Mouse (Mus musculus) brain, embryonic 14.5 days (tissue): ENCODE measurements around the gene Rnf141.

Experiments used
- CTCF ChIP-seq: fragments of 200-500 bp; IDR thresholded peaks from 2 replicates; pipeline ENCODE4 v1.5.1; 2012; ENCODE audit warnings: inconsistent platforms, mild to moderate bottlenecking, moderate library complexity, borderline replicate concordance; ENCODE audit not compliant: insufficient read depth, insufficient read length; ENCODE audit errors: extremely low read depth
- POLR2A ChIP-seq: fragments of 200-500 bp; IDR thresholded peaks from 2 replicates; pipeline ENCODE4 v1.6.1; 2012; ENCODE audit warnings: mild to moderate bottlenecking, inconsistent platforms, borderline replicate concordance; ENCODE audit not compliant: poor library complexity, insufficient read depth, insufficient read length, severe bottlenecking; ENCODE audit errors: extremely low read depth

- TF ChIP-seq CTCF, result no peak
- no peak for TF ChIP-seq POLR2A
These were observed 65.3 kb downstream of the Rnf141 start for GRCm38 (mm10) chr7:110778933-110779332.
